Mouse (Mus musculus): ENCODE results near the gene Zfp341.

DNA sequence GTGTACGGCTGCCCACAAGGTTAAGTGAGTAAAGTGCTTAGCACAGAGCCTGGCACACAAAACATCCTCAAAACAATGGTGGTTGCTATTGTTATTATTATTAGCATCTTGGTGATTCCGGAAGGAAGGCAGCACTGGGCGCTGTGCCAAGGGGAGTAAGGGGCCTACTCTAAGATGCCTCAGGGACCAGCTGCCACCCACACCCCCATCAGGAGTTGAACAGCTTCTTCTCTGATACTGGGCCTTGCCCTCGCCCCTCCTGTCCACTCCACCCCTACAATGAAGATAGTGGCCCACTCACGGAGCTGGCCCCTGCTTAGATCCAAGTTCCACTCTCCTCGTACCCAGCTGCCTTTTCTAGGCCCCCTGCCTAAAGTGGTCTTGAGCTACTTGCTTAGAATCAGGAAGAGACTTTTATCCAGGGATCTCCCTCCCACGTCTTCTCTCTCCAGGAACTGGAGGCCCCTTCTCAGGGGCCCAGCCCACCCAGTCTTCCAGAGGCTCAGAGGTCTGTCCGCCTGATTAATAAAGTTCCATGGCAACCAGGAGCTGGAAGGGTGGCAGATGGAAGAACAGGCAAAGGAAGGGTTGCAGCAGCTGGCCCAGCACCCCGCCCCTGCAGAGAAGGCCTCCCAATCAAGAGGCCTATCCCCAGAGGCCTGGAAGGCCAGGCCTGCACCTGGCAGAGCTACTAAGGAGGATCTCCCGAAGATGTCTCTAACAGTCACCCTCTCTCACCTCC, 44.6 kb upstream of the Zfp341 start:
- no peak for TF ChIP-seq CTCF (IDR thresholded peaks at IDR 0.05; ENCODE audit: low read depth, low read length)
- no peak for TF ChIP-seq POLR2A (IDR thresholded peaks at IDR 0.05; ENCODE audit: insufficient read depth, low read length)
- no peak for TF ChIP-seq EP300 (IDR thresholded peaks at IDR 0.05; ENCODE audit: insufficient read depth, low read depth, low read length)

All from ES-Bruce4 (cell line).